Comparison of ENCODE assay signal across 12 mouse cellular contexts in the genomic region with DNA sequence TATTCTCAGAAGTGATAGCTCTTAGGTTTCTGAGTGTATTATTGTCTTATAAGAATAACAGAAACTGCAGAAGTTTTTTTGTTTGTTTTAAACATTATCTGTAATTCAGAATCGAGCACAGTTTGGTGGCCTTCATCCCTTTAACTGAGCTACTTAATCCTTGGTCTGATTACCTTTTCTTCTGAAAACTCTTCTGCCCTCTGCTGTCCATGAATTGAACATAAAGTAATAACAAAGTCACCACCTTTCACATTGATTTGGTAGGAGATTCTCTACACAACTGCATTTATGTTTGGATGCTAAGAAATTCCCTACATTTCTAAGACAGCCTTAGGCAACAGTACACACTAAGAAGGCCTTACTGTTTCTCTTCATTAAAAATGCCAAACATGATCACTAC. TPM values are rescaled to one million over a fixed set of nuclear protein-coding genes. Genes with fewer than 3 reads are reported as not detected.
A peak's percentile ranks its signal among the peaks of the same experiment; 100 is the strongest.
DNase-seq lines count a peak whose midpoint lies in the region; TF ChIP-seq lines count a peak whose summit lies in the region.
"Had no signal": no experiment of that assay in that cellular context is flagged by ENCODE, and none has a peak within 500 bp of the region (broad histone marks: within the 10 kb centered on the region; RNA-seq: fewer than 3 reads in every experiment).

No protein-coding gene starts in this region.

- DNase-seq in kidney, adult 2 months, result peak; percentile 55
- no peak for DNase-seq in kidney, adult 18-20 months
- peak; percentile 79 for DNase-seq in 416B (ENCODE audit: low read depth)
- DNase-seq in CD4-positive, CD25-positive, alpha-beta regulatory T cell, adult 2 months (ENCODE audit: low read depth, low spot score), result peak; percentile 79
- DNase-seq in fibroblast of lung, adult 2 months (ENCODE audit: low read depth), result peak; percentile 19
- DNase-seq in right cerebral cortex, postnatal 25 days, result no peak
- DNase-seq in layer of hippocampus, postnatal 25 days (ENCODE audit: extremely low spot score in 1 of 2, low spot score in 1 of 2), result no peak
- DNase-seq: adrenal gland, postnatal 36 days; thymus, adult 18-20 months had no signal

- TF ChIP-seq POLR2A in kidney, adult 2 months (IDR thresholded peaks at IDR 0.05; ENCODE audit: low read depth, low read length), result no peak

- no peaks in the 10 kb centered on the region for H3K4me1 ChIP-seq in kidney, adult 2 months (ENCODE audit: control insufficient read depth, insufficient read depth, low read length)

- H3K36me3 ChIP-seq in kidney, adult 2 months (ENCODE audit: control insufficient read depth, insufficient read depth, low read length), result no peaks in the 10 kb centered on the region
- H3K36me3 ChIP-seq: embryonic facial prominence, embryonic 13.5 days; lung, embryonic 15.5 days; neural tube, embryonic 15.5 days had no signal

- H3K27me3 ChIP-seq in kidney, adult 2 months (replicated peaks; ENCODE audit: control insufficient read depth, insufficient read depth, low read length), result no peaks in the 10 kb centered on the region
- H3K27me3 ChIP-seq: embryonic facial prominence, embryonic 13.5 days; lung, embryonic 15.5 days had no signal

- H3K27ac ChIP-seq in kidney, adult 2 months (ENCODE audit: insufficient read depth, low read depth, low read length), result no peak overlapping the region
- H3K27ac ChIP-seq: embryonic facial prominence, embryonic 13.5 days; lung, embryonic 15.5 days; neural tube, embryonic 15.5 days had no signal

- TF ChIP-seq CTCF in kidney, adult 2 months (conservative IDR thresholded peaks at IDR 0.05; ENCODE audit: insufficient read depth, insufficient read length, low read depth, low read length), result no peak

- 11% methylated on average over 1 of the region's 1 CpGs for WGBS in kidney, adult 2 months

- H3K4me3 ChIP-seq in kidney, adult 2 months (ENCODE audit: insufficient read depth, low read depth, low read length), result no peak overlapping the region
- H3K4me3 ChIP-seq: embryonic facial prominence, embryonic 13.5 days; lung, embryonic 15.5 days; neural tube, embryonic 15.5 days had no signal

RNA-seq across cellular contexts. Expression of a gene that starts 3.9 kb away (rescaled TPM):
- not detected in 2 replicates for polyA plus RNA-seq in kidney, adult 2 months (2012; rRNA removed)
- under 1 TPM; 0.20 to 0.47 TPM for total RNA-seq in layer of hippocampus, postnatal 25 days (2021)
- polyA plus RNA-seq: embryonic facial prominence, embryonic 13.5 days had no signal

RNA-seq across cellular contexts. Expression of a gene that starts 4.1 kb away (rescaled TPM):
- polyA plus RNA-seq in kidney, adult 2 months (2012; rRNA removed), result 1.9 and 2.6 TPM in 2 replicates
- 10 to 100 TPM; 11.2 to 12.4 TPM for total RNA-seq in layer of hippocampus, postnatal 25 days (2021)

RNA-seq across cellular contexts. Expression of a gene that starts 48.2 kb away (rescaled TPM):
- polyA plus RNA-seq in kidney, adult 2 months (2012; rRNA removed), result 2.9 and 3.2 TPM in 2 replicates
- 1 to 10 TPM; 1.2 to 2.4 TPM for total RNA-seq in layer of hippocampus, postnatal 25 days (2021)

Comparison
In these comparisons a context has a peak if more than half of its experiments do, and no peak if none do; other contexts are left out.
1. DNase-seq: peak in kidney, adult 2 months (single experiment), 416B (single experiment), CD4-positive, CD25-positive, alpha-beta regulatory T cell, adult 2 months (single experiment) and fibroblast of lung, adult 2 months (single experiment); none in kidney, adult 18-20 months (single experiment), right cerebral cortex, postnatal 25 days (single experiment) and layer of hippocampus, postnatal 25 days (0 of 2).